ENCODE assay signal across 11 mouse cellular contexts in genomic region chr16:44039112-44039511, GRCm38 (mm10). TPM values are rescaled to one million over a fixed set of nuclear protein-coding genes. Genes with fewer than 3 reads are reported as not detected.
DNase-seq lines count a peak whose midpoint lies in the region; ATAC-seq and TF ChIP-seq lines count a peak whose summit lies in the region.
"Had no signal": no experiment of that assay in that cellular context is flagged by ENCODE, and none has a peak within 500 bp of the region (broad histone marks: within the 10 kb centered on the region; RNA-seq: fewer than 3 reads in every experiment).

No protein-coding gene starts in this region.

- no peaks in the 10 kb centered on the region for H3K4me1 ChIP-seq in heart, adult 2 months (ENCODE audit: control insufficient read depth, insufficient read depth, low read length)
- no peaks in the 10 kb centered on the region for H3K4me1 ChIP-seq in lung, embryonic 14.5 days (ENCODE audit: insufficient read depth)
- no peaks in the 10 kb centered on the region for H3K4me1 ChIP-seq in ES-Bruce4 (ENCODE audit: control insufficient read depth, insufficient read depth, low read length)
- H3K4me1 ChIP-seq in small intestine, adult 2 months (ENCODE audit: control insufficient read depth, insufficient read depth, insufficient read length, low read length) = peaks cover 2% of the 10 kb centered on the region; the same call in 1 of the 2 replicates
- H3K4me1 ChIP-seq: limb, embryonic 15.5 days had no signal

- no peaks in the 10 kb centered on the region for H3K36me3 ChIP-seq in heart, adult 2 months (ENCODE audit: control insufficient read depth, insufficient read depth, low read length)
- H3K36me3 ChIP-seq in lung, embryonic 14.5 days (ENCODE audit: insufficient read depth) = no peaks in the 10 kb centered on the region
- no peaks in the 10 kb centered on the region for H3K36me3 ChIP-seq in ES-Bruce4 (ENCODE audit: control insufficient read depth, insufficient read depth, low read length, poor library complexity, severe bottlenecking)
- H3K36me3 ChIP-seq in small intestine, adult 2 months (ENCODE audit: control insufficient read depth, insufficient read depth, low read length) = no peaks in the 10 kb centered on the region

- no peak for TF ChIP-seq POLR2A in heart, adult 2 months (IDR thresholded peaks at IDR 0.05; ENCODE audit: insufficient read depth, low read depth, low read length)
- no peak for TF ChIP-seq POLR2A in ES-Bruce4 (IDR thresholded peaks at IDR 0.05; ENCODE audit: insufficient read depth, low read length)
- TF ChIP-seq POLR2A in small intestine, adult 2 months (IDR thresholded peaks at IDR 0.05; ENCODE audit: low read depth, low read length) = no peak

- TF ChIP-seq EP300 in heart, adult 2 months (IDR thresholded peaks at IDR 0.05; ENCODE audit: insufficient read depth, low read depth, low read length) = no peak
- TF ChIP-seq EP300 in ES-Bruce4 (IDR thresholded peaks at IDR 0.05; ENCODE audit: insufficient read depth, low read depth, low read length) = no peak

- intact Hi-C loops in heart, adult 2 months (cut with DNase I) = no loop called here
- intact Hi-C loops in heart, postnatal 25 days (cut with DNase I) = no loop called here

- WGBS in heart, adult 2 months = 75% methylated on average over 4 of the region's 4 CpGs
- WGBS in lung, embryonic 14.5 days = 80% methylated on average over 4 of the region's 4 CpGs
- 82% methylated on average over 4 of the region's 4 CpGs for WGBS in small intestine, adult 2 months

- no peak overlapping the region for H3K4me2 ChIP-seq in lung, embryonic 14.5 days
- H3K4me2 ChIP-seq: limb, embryonic 15.5 days had no signal

- no peak overlapping the region for H3K9ac ChIP-seq in heart, adult 2 months (ENCODE audit: low read depth, low read length)
- no peak overlapping the region for H3K9ac ChIP-seq in lung, embryonic 14.5 days
- H3K9ac ChIP-seq in ES-Bruce4 (ENCODE audit: low read depth, poor library complexity, severe bottlenecking) = no peak overlapping the region
- H3K9ac ChIP-seq: limb, embryonic 15.5 days had no signal

- H3K27me3 ChIP-seq in heart, adult 2 months (ENCODE audit: control insufficient read depth, insufficient read depth, low read length) = no peaks in the 10 kb centered on the region
- no peaks in the 10 kb centered on the region for H3K27me3 ChIP-seq in lung, embryonic 14.5 days (ENCODE audit: insufficient read depth, low read length)
- no peaks in the 10 kb centered on the region for H3K27me3 ChIP-seq in ES-Bruce4 (ENCODE audit: control insufficient read depth, insufficient read depth, low read length, poor library complexity, severe bottlenecking)
- no peaks in the 10 kb centered on the region for H3K27me3 ChIP-seq in small intestine, adult 2 months (ENCODE audit: control insufficient read depth, insufficient read depth, low read length)
- H3K27me3 ChIP-seq: limb, embryonic 15.5 days had no signal

- no peak for ATAC-seq in lung, embryonic 14.5 days (ENCODE audit: insufficient read depth)

- H3K79me2 ChIP-seq in heart, adult 2 months (replicated peaks; ENCODE audit: control insufficient read depth, insufficient read depth, low read length) = no peaks in the 10 kb centered on the region

- no peak overlapping the region for H3K4me3 ChIP-seq in heart, adult 2 months
- no peak overlapping the region for H3K4me3 ChIP-seq in lung, embryonic 14.5 days (ENCODE audit: low read depth, low read length)
- no peak overlapping the region for H3K4me3 ChIP-seq in ES-Bruce4 (ENCODE audit: low read depth, low read length)
- no peak overlapping the region for H3K4me3 ChIP-seq in small intestine, adult 2 months (ENCODE audit: low read depth, low read length)
- H3K4me3 ChIP-seq: limb, embryonic 15.5 days had no signal

- no peak for DNase-seq in heart, adult 2 months
- DNase-seq in heart, postnatal 25 days (ENCODE audit: low spot score) = no peak
- no peak for DNase-seq in lung, embryonic 14.5 days
- DNase-seq in lung, adult 18-20 months = no peak
- no peak for DNase-seq in cerebellum, postnatal 36 days
- DNase-seq: adrenal gland, postnatal 36 days; cerebellum, adult 11-12 months; kidney, adult 8-10 months had no signal

- no peak overlapping the region for H3K27ac ChIP-seq in heart, adult 2 months
- H3K27ac ChIP-seq in lung, embryonic 14.5 days (ENCODE audit: low read depth) = no peak overlapping the region
- H3K27ac ChIP-seq in ES-Bruce4 (ENCODE audit: insufficient read depth, low read length) = no peak overlapping the region
- no peak overlapping the region for H3K27ac ChIP-seq in small intestine, adult 2 months (ENCODE audit: insufficient read depth, low read depth, low read length)
- H3K27ac ChIP-seq: limb, embryonic 15.5 days had no signal

- TF ChIP-seq CTCF in heart, adult 2 months (IDR thresholded peaks at IDR 0.05) = peak; percentile 32
- TF ChIP-seq CTCF in lung, embryonic 14.5 days (IDR thresholded peaks at IDR 0.05; ENCODE audit: low read depth) = peak; percentile 33; the same call in 1 of the 2 replicates
- TF ChIP-seq CTCF in ES-Bruce4 (IDR thresholded peaks at IDR 0.05; ENCODE audit: low read depth, low read length) = peak; percentile 47
- peak; percentile 44; the same call in 1 of the 2 replicates for TF ChIP-seq CTCF in small intestine, adult 2 months (IDR thresholded peaks at IDR 0.05; ENCODE audit: extremely low read depth, insufficient read length, insufficient replicate concordance, low read depth, low read length)

- H3K9me3 ChIP-seq in lung, embryonic 14.5 days (ENCODE audit: low read depth, low read length) = no peaks in the 10 kb centered on the region
- peaks cover 9% of the 10 kb centered on the region for H3K9me3 ChIP-seq in ES-Bruce4 (replicated peaks; ENCODE audit: control insufficient read depth, insufficient read depth, low read length, poor library complexity, severe bottlenecking)
- H3K9me3 ChIP-seq: limb, embryonic 15.5 days had no signal

RNA-seq across cellular contexts. Expression of gene Gramd1c, which starts 24.0 kb away (rescaled TPM):
- total RNA-seq in heart, adult 2 months (2021) = under 1 TPM; 0.37 to 0.50 TPM
- 0.37 and 1.1 TPM in 2 replicates for polyA plus RNA-seq in heart, adult 2 months (2012; rRNA removed)
- under 1 TPM; 0.39 to 0.73 TPM for total RNA-seq in heart, postnatal 25 days (2021)
- 5.6 and 6.6 TPM in 2 replicates for polyA plus RNA-seq in lung, embryonic 14.5 days (2014; fragmentation: Nextera tagmentation; extraction: Ambion mirVana)
- polyA plus RNA-seq in ES-Bruce4 (2011; ENCODE audit: insufficient read depth, insufficient read length, low read depth, missing spikeins) = 3.0 TPM in 2 replicates
- 0.61 and 1.3 TPM in 2 replicates for polyA plus RNA-seq in small intestine, adult 2 months (2012; rRNA removed)

RNA-seq across cellular contexts. Expression of gene Zdhhc23, which starts 59.5 kb away (rescaled TPM):
- under 1 TPM; 0.27 to 0.42 TPM for total RNA-seq in heart, adult 2 months (2021)
- polyA plus RNA-seq in heart, adult 2 months (2012; rRNA removed) = 0.25 and 0.32 TPM in 2 replicates
- under 1 TPM; 0.28 to 0.52 TPM for total RNA-seq in heart, postnatal 25 days (2021)
- 2.1 TPM in 2 replicates for polyA plus RNA-seq in lung, embryonic 14.5 days (2014; fragmentation: Nextera tagmentation; extraction: Ambion mirVana)
- 2.9 and 3.2 TPM in 2 replicates for polyA plus RNA-seq in ES-Bruce4 (2011; ENCODE audit: insufficient read depth, insufficient read length, low read depth, missing spikeins)
- polyA plus RNA-seq in small intestine, adult 2 months (2012; rRNA removed) = 2.2 and 3.4 TPM in 2 replicates
